Mouse (Mus musculus) liver, embryonic 14.5 days (tissue): ENCODE measurements around the gene Cyp2d11.

Experiments used
- CTCF ChIP-seq: IDR thresholded peaks from 2 replicates; pipeline ENCODE4 v1.5.1; 2016; ENCODE audit warnings: antibody characterized with exemption, low read depth, control low read depth
- EP300 ChIP-seq: IDR thresholded peaks from 2 replicates; pipeline ENCODE4 v1.6.1; 2016; ENCODE audit warnings: antibody characterized with exemption, low read depth

GRCm38 (mm10) chr15:82339634-82340254 is 54.1 kb downstream of the Cyp2d11 start:
- TF ChIP-seq EP300, result no peak
- TF ChIP-seq CTCF, result no peak
